10 mouse cellular contexts compared by ENCODE assay signal in genomic region chr11:84692638-84693037, GRCm38 (mm10).
DNase-seq lines count a peak whose midpoint lies in the region; ATAC-seq and TF ChIP-seq lines count a peak whose summit lies in the region.
"Had no signal": no experiment of that assay in that cellular context is flagged by ENCODE, and none has a peak within 500 bp of the region (broad histone marks: within the 10 kb centered on the region; RNA-seq: fewer than 3 reads in every experiment).

No protein-coding gene starts in this region.

- H3K27ac ChIP-seq in forebrain, embryonic 14.5 days (ENCODE audit: low read depth, low read length): no peak overlapping the region
- no peak overlapping the region for H3K27ac ChIP-seq in forebrain, embryonic 16.5 days (ENCODE audit: low read length)
- no peak overlapping the region for H3K27ac ChIP-seq in liver, postnatal 0 days (ENCODE audit: low read depth)
- H3K27ac ChIP-seq: forebrain, embryonic 13.5 days; heart, embryonic 15.5 days had no signal

- H3K4me1 ChIP-seq in forebrain, embryonic 14.5 days (ENCODE audit: control insufficient read depth, insufficient read depth, low read length): peaks cover 15% of the 10 kb centered on the region
- H3K4me1 ChIP-seq in forebrain, embryonic 16.5 days (replicated peaks; ENCODE audit: control insufficient read depth, insufficient read depth, low read length): 0 out of 2 replicates have a peak, but pooled peaks cover 9% of the 10 kb centered on the region
- peaks cover 10% of the 10 kb centered on the region; the same call in 1 of the 2 replicates for H3K4me1 ChIP-seq in liver, postnatal 0 days (ENCODE audit: insufficient read depth)
- H3K4me1 ChIP-seq: heart, embryonic 15.5 days had no signal

- no peak overlapping the region for H3K4me3 ChIP-seq in forebrain, embryonic 14.5 days (ENCODE audit: low read depth, low read length)
- H3K4me3 ChIP-seq in forebrain, embryonic 16.5 days (replicated peaks; ENCODE audit: low read length): no peak overlapping the region
- peak overlapping the region; percentile 22 for H3K4me3 ChIP-seq in liver, postnatal 0 days (ENCODE audit: low read depth, low read length)
- H3K4me3 ChIP-seq: forebrain, embryonic 13.5 days; heart, embryonic 15.5 days had no signal

- WGBS in forebrain, embryonic 14.5 days: 2% methylated on average over 10 of the region's 10 CpGs
- 2% methylated on average over 7 of the region's 10 CpGs for WGBS in forebrain, embryonic 16.5 days
- WGBS in liver, postnatal 0 days (ENCODE audit: insufficient replicate concordance): 17% methylated on average over 5 of the region's 10 CpGs

- H3K27me3 ChIP-seq in forebrain, embryonic 14.5 days (replicated peaks; ENCODE audit: control insufficient read depth, insufficient read depth, low read length): no peaks in the 10 kb centered on the region
- H3K27me3 ChIP-seq in forebrain, embryonic 16.5 days (replicated peaks; ENCODE audit: control insufficient read depth, insufficient read depth, low read length): no peaks in the 10 kb centered on the region
- no peaks in the 10 kb centered on the region for H3K27me3 ChIP-seq in liver, postnatal 0 days (ENCODE audit: insufficient read depth, low read length)

- no peak overlapping the region for H3K9ac ChIP-seq in forebrain, embryonic 14.5 days (ENCODE audit: low read length)
- no peak overlapping the region for H3K9ac ChIP-seq in forebrain, embryonic 16.5 days (replicated peaks; ENCODE audit: low read depth, low read length)
- no peak overlapping the region for H3K9ac ChIP-seq in liver, postnatal 0 days (replicated peaks)
- H3K9ac ChIP-seq: forebrain, embryonic 13.5 days; heart, embryonic 15.5 days had no signal

- DNase-seq in forebrain, embryonic 14.5 days (ENCODE audit: low spot score): peak; percentile 60
- peak; percentile 48 for DNase-seq in CD4-positive helper T cell, adult 2 months (ENCODE audit: low read depth, low spot score)
- DNase-seq in T-cell, adult 2 months (ENCODE audit: low spot score): peak; percentile 34
- DNase-seq in liver, postnatal 0 days: peak; percentile 69
- no peak for DNase-seq in gastrocnemius, postnatal 10 days
- DNase-seq in kidney, postnatal 14 days: no peak
- DNase-seq in frontal cortex, postnatal 10 days (ENCODE audit: low spot score in 2 of 2): no peak

- no peaks in the 10 kb centered on the region; the same call in 1 of the 2 replicates for H3K9me3 ChIP-seq in forebrain, embryonic 14.5 days (replicated peaks; ENCODE audit: control insufficient read depth, low read length)
- H3K9me3 ChIP-seq in forebrain, embryonic 16.5 days (ENCODE audit: control insufficient read depth, low read length): no peaks in the 10 kb centered on the region
- no peaks in the 10 kb centered on the region for H3K9me3 ChIP-seq in liver, postnatal 0 days (ENCODE audit: low read length)
- H3K9me3 ChIP-seq: heart, embryonic 15.5 days had no signal

- TF ChIP-seq EP300 in liver, postnatal 0 days (IDR thresholded peaks at IDR 0.05; ENCODE audit: low read depth): peak; percentile 34; the same call in 1 of the 2 replicates

- no peak for ATAC-seq in forebrain, embryonic 14.5 days
- ATAC-seq in forebrain, embryonic 16.5 days: no peak
- peak; percentile 82 for ATAC-seq in liver, postnatal 0 days
- ATAC-seq: forebrain, embryonic 13.5 days had no signal

- H3K4me2 ChIP-seq in forebrain, embryonic 14.5 days (ENCODE audit: low read length): no peak overlapping the region
- no peak overlapping the region for H3K4me2 ChIP-seq in forebrain, embryonic 16.5 days (ENCODE audit: low read length)
- peak overlapping the region; percentile 58 for H3K4me2 ChIP-seq in liver, postnatal 0 days (ENCODE audit: low read depth, low read length)
- H3K4me2 ChIP-seq: forebrain, embryonic 13.5 days; heart, embryonic 15.5 days had no signal

- TF ChIP-seq CTCF in liver, postnatal 0 days (IDR thresholded peaks at IDR 0.05; ENCODE audit: low read depth): no peak

- H3K36me3 ChIP-seq in forebrain, embryonic 14.5 days (ENCODE audit: control insufficient read depth, insufficient read depth, low read length): no peaks in the 10 kb centered on the region
- H3K36me3 ChIP-seq in forebrain, embryonic 16.5 days (ENCODE audit: control insufficient read depth, insufficient read depth): no peaks in the 10 kb centered on the region
- no peaks in the 10 kb centered on the region for H3K36me3 ChIP-seq in liver, postnatal 0 days (replicated peaks; ENCODE audit: insufficient read depth, low read length)
- H3K36me3 ChIP-seq: heart, embryonic 15.5 days had no signal

Comparison
In these comparisons a context has a peak if more than half of its experiments do, and no peak if none do; other contexts are left out.
1. DNase-seq: peak in forebrain, embryonic 14.5 days (single experiment), CD4-positive helper T cell, adult 2 months (single experiment), T-cell, adult 2 months (single experiment) and liver, postnatal 0 days (single experiment); none in gastrocnemius, postnatal 10 days (single experiment), kidney, postnatal 14 days (single experiment) and frontal cortex, postnatal 10 days (0 of 2).